Mouse (Mus musculus) bone marrow macrophage, adult 2 months (primary cell): ENCODE measurements around the gene Slc17a1.

Experiments
- CTCF ChIP-seq: IDR thresholded peaks from 2 replicates; pipeline ENCODE4 v1.5.1; 2012; ENCODE audit warnings: low read depth, mild to moderate bottlenecking, low read length, moderate library complexity
- POLR2A ChIP-seq: IDR thresholded peaks from 2 replicates; pipeline ENCODE4 v1.6.1; 2012; ENCODE audit warnings: mild to moderate bottlenecking, low read depth, low read length, borderline replicate concordance

- TF ChIP-seq CTCF (no peak), POLR2A (no peak)
Measured at GRCm38 (mm10) chr13:23869996-23870395, 2.4 kb downstream of the Slc17a1 start.
